Mouse (Mus musculus) neural tube, embryonic 12.5 days (tissue): ENCODE data around the gene Zc3hav1. TPM values are rescaled to one million over a fixed set of nuclear protein-coding genes. Genes with fewer than 3 reads are reported as not detected.

Source experiments
- ATAC-seq: fragments of 200-750 bp; cut with Nextera tagmentation; 2 replicates; pipeline ENCODE4 v1.8.0; 2017; ENCODE audit warnings: low read depth, mild to moderate bottlenecking, moderate TSS enrichment, moderate library complexity; ENCODE audit not compliant: low FRiP score
- H3K27ac ChIP-seq: fragments of 300-500 bp; sonication (generic); 2 replicates; pipeline ENCODE4 v1.5.1; 2016
- H3K27me3 ChIP-seq: fragments of 300-500 bp; sonication (generic); replicated peaks from 2 replicates; pipeline ENCODE4 v1.6.1; 2016; ENCODE audit warnings: mild to moderate bottlenecking
- H3K36me3 ChIP-seq: fragments of 300-500 bp; sonication (generic); 2 replicates; pipeline ENCODE4 v1.6.1; 2016; ENCODE audit warnings: mild to moderate bottlenecking
- H3K4me1 ChIP-seq: fragments of 300-500 bp; sonication (generic); 2 replicates; pipeline ENCODE4 v1.6.1; 2016
- H3K4me2 ChIP-seq: fragments of 300-500 bp; sonication (generic); replicated peaks from 2 replicates; pipeline ENCODE4 v1.6.1; 2016; ENCODE audit warnings: mild to moderate bottlenecking
- H3K4me3 ChIP-seq: fragments of 300-500 bp; sonication (generic); 2 replicates; pipeline ENCODE4 v1.5.1; 2016
- H3K9ac ChIP-seq: fragments of 300-500 bp; sonication (generic); 2 replicates; pipeline ENCODE4 v1.6.1; 2016; ENCODE audit warnings: mild to moderate bottlenecking
- H3K9me3 ChIP-seq: fragments of 300-500 bp; sonication (generic); 2 replicates; pipeline ENCODE4 v1.6.1; 2016; ENCODE audit warnings: mild to moderate bottlenecking
- WGBS: fragments of 180-500 bp; shearing (Covaris S2); methylation state at CpG from one replicate; pipeline ENCODE4 v1.1.7; 2016; 5-methylcytosine and 5-hydroxymethylcytosine counted together
- polyA plus RNA-seq: library from polyadenylated mRNA; unstranded; fragments of >200 nt; fragmentation: Nextera tagmentation; extraction: Ambion mirVana; gene quantifications from 2 replicates; pipeline ENCODE4 v1.2.1, GENCODE M21; 2016

Zc3hav1 gene
- polyA plus RNA-seq, 1 experiment from 2014 or later, result 2.0 TPM

DNA sequence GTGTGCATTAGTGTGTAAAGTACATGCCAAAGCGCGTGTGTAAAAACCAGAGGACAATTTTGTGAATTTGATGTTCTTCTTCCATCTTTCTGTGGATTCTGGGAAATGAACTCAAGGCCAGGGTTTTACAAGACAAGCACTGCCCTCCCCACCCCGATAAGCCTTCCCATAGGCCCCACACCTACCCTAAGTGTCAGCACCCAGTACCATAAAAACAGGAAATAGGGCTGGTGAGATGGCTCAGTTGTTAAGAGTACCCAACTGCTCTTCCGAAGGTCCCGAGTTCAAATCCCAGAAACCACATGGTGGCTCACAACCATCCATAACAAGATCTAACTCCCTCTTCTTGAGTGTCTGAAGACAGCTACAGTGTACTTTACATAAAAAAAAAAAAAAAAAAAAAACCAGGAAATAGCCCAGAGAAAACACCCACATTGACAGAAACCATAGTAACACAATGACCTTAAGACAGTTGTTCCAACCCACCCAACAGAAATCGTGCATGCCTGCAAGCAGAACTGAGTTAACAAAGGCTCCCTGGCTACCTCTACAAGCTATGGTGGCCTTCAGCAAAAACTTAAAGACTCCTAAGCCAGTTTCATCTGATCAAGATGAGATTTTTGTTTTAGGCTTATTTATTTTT is 5.5 kb downstream of the Zc3hav1 start:
- H3K27ac ChIP-seq, result no peak overlapping the region
- no peak overlapping the region for H3K4me2 ChIP-seq
- H3K36me3 ChIP-seq, result no peaks in the 10 kb centered on the region
- no peak for ATAC-seq
- H3K4me1 ChIP-seq, result peaks cover 4% of the 10 kb centered on the region
- H3K9me3 ChIP-seq, result no peaks in the 10 kb centered on the region
- no peak overlapping the region for H3K4me3 ChIP-seq
- H3K9ac ChIP-seq, result no peak overlapping the region
- 92% methylated on average over 6 of the region's 6 CpGs for WGBS
- peaks cover 33% of the 10 kb centered on the region for H3K27me3 ChIP-seq

DNA sequence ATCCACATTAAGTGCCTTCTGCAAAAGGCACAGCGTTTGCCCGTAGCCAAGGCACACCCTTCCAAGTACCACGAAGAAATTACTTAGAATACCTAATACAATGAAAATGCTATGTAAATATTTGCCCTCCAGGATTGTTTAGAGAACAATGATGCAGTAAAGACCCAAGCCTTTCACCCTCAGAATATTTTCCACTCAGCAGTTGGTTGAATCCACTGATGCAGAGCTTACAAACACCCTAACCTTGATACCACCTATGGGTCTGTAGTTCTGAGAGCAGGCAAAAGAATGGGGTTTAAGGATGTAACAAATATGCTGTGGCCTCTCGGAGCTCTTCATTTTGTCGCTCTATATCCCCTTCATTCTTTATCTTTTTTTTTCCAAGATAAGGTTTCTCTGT is 6.5 kb downstream of the Zc3hav1 start:
- Histone ChIP-seq H3K4me1 (no peaks in the 10 kb centered on the region), H3K27ac (no peak overlapping the region), H3K9me3 (no peaks in the 10 kb centered on the region), H3K27me3 (peaks cover 22% of the 10 kb centered on the region), H3K36me3 (no peaks in the 10 kb centered on the region), H3K4me2 (no peak overlapping the region), H3K9ac (no peak overlapping the region), H3K4me3 (no peak overlapping the region)
- WGBS, result 86% methylated on average over 5 of the region's 5 CpGs
- no peak for ATAC-seq

DNA sequence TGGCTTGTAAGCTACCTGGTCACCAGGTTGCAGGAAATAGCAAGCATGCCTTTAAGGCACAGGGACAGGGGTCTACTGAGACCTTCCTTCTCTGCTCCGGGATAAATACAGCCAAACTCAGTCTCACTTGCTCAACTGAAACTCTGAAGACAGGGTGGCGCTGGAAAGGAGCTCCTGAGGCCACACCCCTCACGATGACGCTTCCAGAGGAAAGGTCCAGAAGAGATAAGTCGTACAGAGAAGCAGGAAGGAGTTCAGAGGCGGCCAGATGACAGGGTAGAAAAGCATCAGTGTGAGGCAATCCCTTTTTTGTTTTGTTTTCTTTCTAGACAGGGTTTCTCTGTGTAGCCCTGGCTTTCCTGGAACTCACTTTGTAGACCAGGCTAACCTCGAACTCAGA is 8.6 kb downstream of the Zc3hav1 start:
- H3K4me1 ChIP-seq, result no peaks in the 10 kb centered on the region
- no peak overlapping the region for H3K27ac ChIP-seq
- no peaks in the 10 kb centered on the region for H3K9me3 ChIP-seq
- H3K36me3 ChIP-seq, result no peaks in the 10 kb centered on the region
- ATAC-seq, result no peak
- H3K27me3 ChIP-seq, result 0 out of 2 replicates have a peak, but pooled peaks cover 5% of the 10 kb centered on the region
- 65% methylated on average over 7 of the region's 7 CpGs for WGBS
- H3K9ac ChIP-seq, result no peak overlapping the region
- no peak overlapping the region for H3K4me3 ChIP-seq
- H3K4me2 ChIP-seq, result no peak overlapping the region

DNA sequence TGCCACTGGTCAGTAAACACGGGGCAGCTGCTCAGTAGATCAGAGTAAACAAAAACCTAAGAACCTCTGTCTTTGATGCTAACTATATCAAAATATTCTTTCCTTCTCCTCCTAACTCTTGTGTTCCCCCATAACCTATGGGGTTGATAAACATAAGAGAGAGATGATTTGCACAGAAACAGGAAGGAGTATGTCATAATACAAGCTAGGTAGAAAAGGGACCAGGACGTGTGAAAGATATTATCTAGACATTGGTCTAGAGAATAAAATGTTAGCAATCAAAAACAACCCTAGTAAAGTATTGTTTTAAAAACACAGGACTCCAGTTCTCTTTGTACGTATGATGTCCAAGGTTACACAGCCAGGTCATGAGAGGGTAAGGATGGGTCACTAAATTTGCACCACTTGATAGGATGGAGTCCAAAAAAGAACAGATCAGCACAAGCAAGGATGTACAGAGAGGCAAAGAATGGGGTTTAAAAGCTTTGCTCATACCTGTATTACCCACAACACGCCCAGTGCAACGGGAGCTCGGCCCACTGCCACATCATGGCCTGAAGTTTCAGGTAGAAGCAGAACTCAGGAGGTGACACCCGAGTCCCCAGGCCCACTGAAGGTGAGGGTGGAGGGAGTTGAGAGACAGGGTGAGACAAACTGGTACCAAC is 10.3 kb downstream of the Zc3hav1 start:
- Histone ChIP-seq H3K9ac (no peak overlapping the region), H3K27ac (no peak overlapping the region), H3K27me3 (no peaks in the 10 kb centered on the region), H3K9me3 (no peaks in the 10 kb centered on the region), H3K4me3 (no peak overlapping the region), H3K4me1 (no peaks in the 10 kb centered on the region), H3K36me3 (no peaks in the 10 kb centered on the region), H3K4me2 (no peak overlapping the region)
- ATAC-seq, result no peak
- WGBS, result 83% methylated on average over 7 of the region's 7 CpGs

DNA sequence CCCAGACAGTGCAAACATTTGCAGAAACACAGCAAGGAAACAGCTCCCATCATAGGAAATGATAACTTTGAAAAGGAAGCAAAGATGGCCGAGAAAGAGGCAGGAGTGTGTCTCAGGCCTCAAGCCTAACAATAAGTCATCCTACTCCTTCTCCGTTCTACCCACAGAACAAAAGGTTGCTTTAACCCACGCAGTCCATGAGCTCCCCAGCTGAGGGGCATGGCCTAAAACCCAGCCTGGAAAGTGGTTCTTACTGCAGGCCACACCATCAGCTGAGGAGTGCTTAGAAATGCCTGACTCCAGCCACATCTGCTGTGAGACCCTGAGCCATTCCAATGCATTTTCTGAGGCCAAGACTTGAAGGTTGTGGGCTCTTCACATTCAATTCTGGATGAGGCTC is 10.8 kb downstream of the Zc3hav1 start:
- no peak overlapping the region for H3K4me3 ChIP-seq
- H3K9me3 ChIP-seq, result no peaks in the 10 kb centered on the region
- H3K36me3 ChIP-seq, result no peaks in the 10 kb centered on the region
- H3K4me1 ChIP-seq, result no peaks in the 10 kb centered on the region
- H3K27me3 ChIP-seq, result no peaks in the 10 kb centered on the region
- no peak overlapping the region for H3K27ac ChIP-seq
- H3K4me2 ChIP-seq, result no peak overlapping the region
- 53% methylated on average over 3 of the region's 3 CpGs for WGBS
- no peak for ATAC-seq
- H3K9ac ChIP-seq, result no peak overlapping the region

DNA sequence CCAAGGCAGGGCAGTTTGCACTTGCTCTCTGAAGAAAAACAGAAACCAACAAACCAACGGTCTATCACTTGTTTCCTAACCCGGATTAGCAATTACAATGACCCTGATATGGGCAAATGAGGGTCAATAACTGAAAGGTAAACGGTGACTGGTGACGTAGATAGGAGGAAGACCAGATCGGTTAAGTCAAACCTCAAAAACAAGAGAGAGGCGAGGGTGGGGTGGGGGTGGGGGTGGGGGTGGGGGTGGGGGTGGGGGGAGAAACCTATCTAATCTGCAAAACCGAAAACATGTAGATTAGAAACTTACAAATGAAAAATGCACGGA is 11.8 kb downstream of the Zc3hav1 start:
- Histone ChIP-seq H3K4me3 (no peak overlapping the region), H3K4me1 (no peaks in the 10 kb centered on the region), H3K4me2 (no peak overlapping the region), H3K36me3 (no peaks in the 10 kb centered on the region), H3K27me3 (no peaks in the 10 kb centered on the region), H3K9me3 (no peaks in the 10 kb centered on the region), H3K9ac (no peak overlapping the region), H3K27ac (no peak overlapping the region)
- ATAC-seq, result no peak
- 81% methylated on average over 8 of the region's 8 CpGs for WGBS

DNA sequence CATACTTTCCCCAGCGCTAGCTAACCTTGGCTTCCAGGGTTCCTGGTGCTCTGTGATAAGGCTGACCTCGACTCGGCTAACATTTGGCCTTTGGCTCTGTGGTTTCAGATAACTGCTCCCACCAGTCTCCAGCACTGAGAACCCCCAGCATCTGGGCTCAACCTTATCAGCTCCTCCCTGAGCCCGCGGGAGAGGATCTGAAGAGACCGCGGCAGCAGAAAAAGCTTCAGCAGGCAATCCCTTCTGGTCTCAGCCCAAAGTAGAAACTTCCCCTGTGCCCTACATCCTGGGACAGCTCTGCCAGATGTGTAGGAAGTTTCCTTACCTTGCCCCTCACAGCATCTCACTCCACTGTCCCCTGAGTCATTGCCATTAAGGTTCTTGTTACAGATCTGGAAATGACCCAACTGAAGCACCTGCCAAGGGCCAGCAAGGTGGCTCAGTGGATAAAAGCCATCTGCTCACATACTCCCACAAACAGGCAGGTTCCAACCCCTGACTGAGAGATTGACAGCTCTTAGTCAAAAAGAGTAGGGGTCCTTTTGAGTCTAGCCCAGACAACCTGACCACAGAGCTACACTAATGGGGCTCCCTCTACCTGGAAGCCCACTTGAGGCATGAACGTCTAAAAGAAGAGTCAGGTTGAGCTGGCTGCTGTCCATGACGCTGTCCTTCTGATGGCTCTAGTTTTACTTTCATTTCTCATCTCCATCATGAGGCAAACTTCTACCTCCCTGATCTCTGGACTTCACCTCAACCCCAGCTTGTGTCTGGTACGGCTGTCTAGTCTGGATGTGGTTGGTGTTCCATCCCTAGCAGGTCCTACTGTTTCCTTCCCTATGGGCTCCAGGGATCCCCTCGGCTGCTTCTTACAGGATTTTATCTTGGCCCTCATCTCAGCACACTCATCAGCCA is 12.4 kb downstream of the Zc3hav1 start:
- no peak overlapping the region for H3K27ac ChIP-seq
- no peak for ATAC-seq
- no peak overlapping the region for H3K4me3 ChIP-seq
- no peak overlapping the region for H3K4me2 ChIP-seq
- no peaks in the 10 kb centered on the region for H3K4me1 ChIP-seq
- no peaks in the 10 kb centered on the region for H3K27me3 ChIP-seq
- no peaks in the 10 kb centered on the region for H3K36me3 ChIP-seq
- 79% methylated on average over 11 of the region's 11 CpGs for WGBS
- no peak overlapping the region for H3K9ac ChIP-seq
- H3K9me3 ChIP-seq, result no peaks in the 10 kb centered on the region

DNA sequence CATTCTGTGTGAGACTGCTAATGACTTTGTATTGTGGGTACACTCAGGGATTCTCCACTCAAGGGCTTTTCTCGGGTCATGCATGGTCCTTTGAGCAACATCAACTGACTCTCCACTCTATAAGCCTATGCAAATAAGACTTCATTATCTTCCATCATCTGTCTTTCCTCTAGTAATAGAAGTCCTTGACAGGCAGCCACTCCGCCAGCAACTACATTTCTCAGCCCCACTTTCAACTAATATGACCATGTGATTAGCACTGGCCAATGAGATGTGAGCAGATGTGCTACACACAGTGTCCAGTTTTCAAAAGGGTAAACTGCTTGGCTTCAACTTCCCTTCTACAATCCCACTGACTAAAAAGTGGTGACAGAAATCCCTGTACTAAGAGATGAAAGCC is 15.3 kb downstream of the Zc3hav1 start:
- no peaks in the 10 kb centered on the region for H3K27me3 ChIP-seq
- H3K9ac ChIP-seq, result no peak overlapping the region
- H3K36me3 ChIP-seq, result no peaks in the 10 kb centered on the region
- H3K4me2 ChIP-seq, result no peak overlapping the region
- ATAC-seq, result no peak
- WGBS, result 72% methylated on average over 2 of the region's 2 CpGs
- no peak overlapping the region for H3K27ac ChIP-seq
- H3K4me1 ChIP-seq, result no peaks in the 10 kb centered on the region
- H3K4me3 ChIP-seq, result no peak overlapping the region
- H3K9me3 ChIP-seq, result no peaks in the 10 kb centered on the region

DNA sequence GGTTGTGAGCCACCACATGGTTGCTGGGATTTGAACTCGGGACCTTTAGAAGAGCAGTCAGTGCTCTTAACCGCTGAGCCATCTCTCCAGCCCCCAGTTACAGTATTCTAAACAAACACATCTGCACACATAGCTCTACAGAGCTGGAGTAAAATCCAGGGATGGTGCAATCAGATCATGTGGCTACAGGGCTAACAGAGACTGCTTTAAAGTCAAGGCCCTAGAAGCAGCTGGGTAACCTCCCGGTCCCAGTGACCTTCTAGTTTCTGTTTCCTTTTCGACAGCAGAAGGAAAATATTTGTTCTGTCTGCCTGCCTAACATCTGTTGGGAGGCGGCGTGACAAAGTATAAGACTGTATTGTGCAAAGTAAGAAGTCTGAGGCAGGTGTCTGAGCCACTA is 16.5 kb downstream of the Zc3hav1 start:
- Histone ChIP-seq H3K9ac (no peak overlapping the region), H3K4me3 (no peak overlapping the region)
- 88% methylated on average over 6 of the region's 6 CpGs for WGBS

DNA sequence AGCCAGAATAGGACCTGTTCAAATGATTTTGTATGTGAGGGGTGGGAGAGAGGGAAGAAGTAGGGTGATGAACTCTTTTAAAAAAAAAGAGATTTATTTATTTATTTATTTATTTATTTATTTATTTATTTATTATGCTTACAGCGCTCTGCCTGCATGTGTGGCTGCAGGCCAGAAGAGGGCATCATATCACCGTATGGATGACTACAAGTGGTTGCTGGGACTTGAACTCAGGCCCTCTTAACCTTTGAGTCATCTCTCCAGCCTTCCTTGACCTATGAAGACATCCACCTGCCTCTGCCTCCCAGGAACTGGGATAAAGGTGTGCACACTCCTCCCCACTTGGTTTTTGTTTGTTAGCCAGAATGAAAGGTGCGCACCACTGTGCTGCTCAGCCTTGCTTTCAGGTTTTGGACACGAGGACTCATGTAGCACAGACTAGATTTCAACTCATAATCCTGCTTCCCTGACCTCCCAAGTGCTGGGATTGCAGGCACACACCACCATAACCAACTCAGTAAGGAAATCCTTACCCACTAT is 17.2 kb downstream of the Zc3hav1 start:
- H3K4me2 ChIP-seq, result no peak overlapping the region
- no peak for ATAC-seq
- H3K36me3 ChIP-seq, result no peaks in the 10 kb centered on the region
- no peaks in the 10 kb centered on the region for H3K4me1 ChIP-seq
- no peak overlapping the region for H3K27ac ChIP-seq
- H3K27me3 ChIP-seq, result no peaks in the 10 kb centered on the region
- WGBS, result 90% methylated on average over 4 of the region's 4 CpGs
- H3K4me3 ChIP-seq, result no peak overlapping the region
- H3K9me3 ChIP-seq, result no peaks in the 10 kb centered on the region
- no peak overlapping the region for H3K9ac ChIP-seq

More for the DNA sequence above, 16.5 kb downstream of the Zc3hav1 start:
- Histone ChIP-seq H3K27me3 (no peaks in the 10 kb centered on the region), H3K4me1 (no peaks in the 10 kb centered on the region), H3K4me2 (no peak overlapping the region), H3K27ac (no peak overlapping the region), H3K9me3 (no peaks in the 10 kb centered on the region), H3K36me3 (no peaks in the 10 kb centered on the region)
- no peak for ATAC-seq

DNA sequence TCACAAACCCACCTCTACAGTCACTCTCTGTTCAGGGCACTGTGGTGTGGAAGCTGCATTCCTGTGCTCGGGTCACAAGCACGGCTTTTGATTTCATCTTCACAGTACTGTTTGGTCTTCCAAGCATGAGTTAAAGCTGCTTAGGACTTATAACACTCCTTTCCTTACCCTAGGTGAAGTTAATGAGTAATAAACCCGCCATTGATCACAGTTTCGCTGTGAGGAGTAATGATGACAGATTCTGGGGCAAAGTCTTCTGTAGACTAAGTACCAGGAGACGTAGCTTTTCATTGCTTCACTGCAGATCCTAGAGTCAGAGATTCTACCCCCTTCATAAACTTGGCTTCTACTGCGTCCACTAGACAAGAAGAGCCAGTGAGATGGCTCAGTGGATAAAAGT is 19.1 kb downstream of the Zc3hav1 start:
- Histone ChIP-seq H3K27me3 (no peaks in the 10 kb centered on the region), H3K4me2 (no peak overlapping the region), H3K36me3 (no peaks in the 10 kb centered on the region), H3K4me3 (no peak overlapping the region), H3K9me3 (no peaks in the 10 kb centered on the region), H3K27ac (no peak overlapping the region), H3K4me1 (no peaks in the 10 kb centered on the region), H3K9ac (no peak overlapping the region)
- 77% methylated on average over 6 of the region's 6 CpGs for WGBS
- no peak for ATAC-seq

DNA sequence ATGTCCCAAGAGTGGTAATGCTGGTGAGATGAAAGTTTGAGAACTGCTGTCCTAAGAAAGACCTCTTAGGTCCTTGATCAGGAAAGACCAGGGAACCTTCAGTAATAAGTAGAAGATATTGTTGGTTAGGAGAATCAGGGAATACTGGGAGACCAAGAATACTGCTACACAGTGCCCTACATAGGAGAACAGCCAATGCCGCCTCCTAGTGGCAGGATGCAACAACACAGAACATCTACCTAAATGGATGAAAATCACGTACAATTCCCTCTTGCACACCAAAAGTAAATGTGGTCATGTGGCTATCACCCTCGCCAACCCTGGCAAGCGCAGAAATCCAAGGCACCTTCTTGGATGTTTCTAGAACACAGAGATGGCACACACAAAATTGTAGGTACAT is 27.8 kb downstream of the Zc3hav1 start:
- 25% methylated on average over 4 of the region's 4 CpGs for WGBS
- Histone ChIP-seq H3K9me3 (no peaks in the 10 kb centered on the region), H3K27ac (no peak overlapping the region), H3K4me2 (no peak overlapping the region), H3K27me3 (no peaks in the 10 kb centered on the region), H3K36me3 (no peaks in the 10 kb centered on the region), H3K9ac (no peak overlapping the region), H3K4me1 (no peaks in the 10 kb centered on the region), H3K4me3 (no peak overlapping the region)
- ATAC-seq, result peak; percentile 66; the same call in 1 of the 2 replicates
